Mouse (Mus musculus) kidney, adult 9 months (tissue): Measurements from ENCODE around the gene Hist1h4n.
"Not testable (repeated sequence)": the region's sequence is repeated elsewhere in the genome, so short reads cannot be mapped to it uniquely, and the experiment has no call there.

Experiments
- DNase-seq: peaks from one replicate; pipeline ENCODE4 v3.0.0; 2022

Hist1h4n gene

GRCm38 (mm10) chr13:21831418-21832394 is at the start of gene Hist1h4n:
Gene Hist1h4n, minus strand, starts transcription at chr13:21832196.
- not testable (repeated sequence) for DNase-seq

DNA sequence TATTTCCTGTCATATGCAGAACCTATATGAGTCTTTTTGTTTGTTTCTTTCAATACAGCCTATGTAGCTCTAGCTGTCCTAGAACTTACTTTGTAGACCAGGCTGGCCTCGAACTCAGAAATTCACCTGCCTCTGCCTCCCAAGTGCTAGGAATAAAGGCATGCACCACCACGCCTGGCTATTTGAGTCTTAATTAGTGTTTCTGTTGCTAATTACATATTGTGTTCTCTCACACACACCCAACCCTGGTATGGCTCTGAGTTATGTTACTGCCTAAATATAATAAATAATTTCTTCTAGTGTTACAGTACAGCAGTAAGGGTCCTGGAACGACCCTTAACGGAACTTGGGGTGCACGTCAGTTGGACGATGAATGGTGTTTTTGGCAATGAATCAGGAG is 48.7 kb upstream of the Hist1h4n start:
- DNase-seq: no peak

DNA sequence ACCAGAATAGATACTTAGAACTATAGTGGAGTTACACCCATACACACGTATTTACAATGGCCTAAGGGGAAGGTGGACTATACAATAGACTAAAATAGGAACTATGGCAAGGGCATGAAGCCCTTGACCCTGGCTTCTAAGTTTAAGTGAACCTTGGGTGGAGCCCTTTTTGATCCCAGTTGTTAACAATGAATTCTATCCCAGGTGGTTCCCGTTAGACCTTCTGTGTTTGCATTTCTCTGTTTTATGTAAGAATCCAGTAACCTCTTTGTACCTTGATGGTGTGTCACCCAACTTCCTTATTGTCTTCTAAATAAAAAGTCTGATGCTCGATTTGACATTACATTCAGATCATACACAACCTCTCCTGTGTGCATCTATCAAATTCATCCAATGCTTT is 33.5 kb upstream of the Hist1h4n start:
- DNase-seq: not testable (repeated sequence)

- DNase-seq: no peak
Measured at GRCm38 (mm10) chr13:21861608-21862007, 29.6 kb upstream of the Hist1h4n start.

DNA sequence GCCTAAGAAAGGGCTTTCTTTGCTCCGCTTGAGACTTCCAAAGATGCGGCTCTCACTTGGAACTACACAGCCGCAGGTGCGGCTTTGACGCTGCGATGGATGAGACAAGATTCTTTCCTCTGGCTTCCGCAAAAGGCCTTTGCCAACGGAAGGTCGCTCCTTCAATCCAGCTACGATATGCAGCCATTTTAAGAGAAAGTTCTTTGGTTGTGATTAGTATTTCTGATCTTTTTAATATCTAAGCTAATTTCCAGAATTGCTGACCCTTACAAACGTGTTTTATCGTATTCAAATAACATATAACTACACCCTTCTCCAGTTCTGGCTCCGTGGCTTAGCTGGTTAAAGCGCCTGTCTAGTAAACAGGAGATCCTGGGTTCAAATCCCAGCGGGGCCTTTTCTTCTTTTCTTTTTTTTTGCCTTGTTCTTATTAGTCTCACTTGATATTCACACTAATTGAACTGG is 23.7 kb upstream of the Hist1h4n start:
- DNase-seq: peak; percentile 40

DNA sequence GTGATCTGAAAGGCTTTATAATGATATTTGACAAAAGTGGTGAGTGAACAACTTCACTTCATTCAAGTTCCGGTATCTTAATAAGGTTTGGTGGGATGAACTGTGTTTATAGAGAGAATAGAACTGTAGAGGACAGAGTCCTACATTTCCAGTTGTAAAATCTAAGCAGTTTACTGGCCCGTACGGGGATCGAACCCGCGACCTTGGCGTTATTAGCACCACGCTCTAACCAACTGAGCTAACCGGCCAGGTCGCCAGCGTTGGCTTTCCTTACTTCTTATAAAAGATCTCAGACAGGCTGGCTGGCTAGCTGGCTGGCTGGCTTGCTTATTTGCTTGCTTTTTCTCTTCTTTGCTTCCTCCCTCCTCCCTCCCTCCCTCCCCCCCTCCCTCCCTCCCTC is 23.1 kb upstream of the Hist1h4n start:
- peak; percentile 51 for DNase-seq

GRCm38 (mm10) chr13:21852215-21852945 is 20.4 kb upstream of the Hist1h4n start:
- peak; percentile 27 for DNase-seq

DNA sequence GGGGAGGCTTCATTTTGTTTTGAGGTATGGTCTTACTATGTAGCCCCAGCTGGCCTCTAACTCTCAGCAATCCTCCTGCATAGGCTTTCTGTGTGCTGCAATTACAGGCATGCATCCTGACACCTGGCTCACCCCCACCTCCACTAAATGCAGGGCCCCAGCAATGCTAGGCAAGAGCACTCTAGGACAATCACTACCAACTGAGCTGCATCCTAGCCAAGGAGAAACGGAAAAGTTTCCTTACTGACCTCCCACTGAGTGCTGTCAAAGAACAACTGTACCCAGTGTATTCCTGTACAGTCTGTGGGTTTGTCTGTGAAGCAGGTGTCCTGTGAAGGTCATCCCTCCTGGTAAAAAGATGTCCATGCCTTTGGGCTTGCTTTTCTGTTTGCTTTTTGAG is 18.7 kb upstream of the Hist1h4n start:
- DNase-seq: not testable (repeated sequence)

- no peak for DNase-seq
Measured at GRCm38 (mm10) chr13:21847883-21848282, 15.9 kb upstream of the Hist1h4n start.

- DNase-seq: not testable (repeated sequence)
Measured at GRCm38 (mm10) chr13:21846356-21846755, 14.4 kb upstream of the Hist1h4n start.

DNA sequence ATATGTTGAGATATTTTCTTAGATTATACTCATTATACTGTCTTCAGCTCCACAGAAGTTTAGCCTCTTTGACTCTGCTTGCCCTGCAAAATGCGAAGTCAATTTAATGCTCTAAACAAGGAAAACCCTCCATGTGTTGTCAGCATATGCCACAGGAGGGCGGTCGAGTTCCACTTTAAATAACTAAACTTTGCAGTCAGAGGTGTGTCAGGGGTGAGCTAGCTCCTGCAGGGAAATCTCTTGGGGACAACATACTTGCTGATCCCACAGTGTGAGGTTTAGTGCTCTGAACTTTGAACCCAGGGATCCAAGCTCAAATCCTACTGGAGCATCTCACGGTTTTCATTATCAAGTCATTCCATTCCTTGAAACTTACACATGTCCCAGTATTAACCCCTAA is 8.5 kb upstream of the Hist1h4n start:
- not testable (repeated sequence) for DNase-seq

- DNase-seq: not testable (repeated sequence)
Measured at GRCm38 (mm10) chr13:21833461-21833860, 1.5 kb upstream of the Hist1h4n start, which contains the start of the genes Hist1h2ap and Hist1h2br. Gene Hist1h2ap, minus strand, starts transcription at chr13:21833507. Gene Hist1h2br, plus strand, starts transcription at chr13:21833743.

DNA sequence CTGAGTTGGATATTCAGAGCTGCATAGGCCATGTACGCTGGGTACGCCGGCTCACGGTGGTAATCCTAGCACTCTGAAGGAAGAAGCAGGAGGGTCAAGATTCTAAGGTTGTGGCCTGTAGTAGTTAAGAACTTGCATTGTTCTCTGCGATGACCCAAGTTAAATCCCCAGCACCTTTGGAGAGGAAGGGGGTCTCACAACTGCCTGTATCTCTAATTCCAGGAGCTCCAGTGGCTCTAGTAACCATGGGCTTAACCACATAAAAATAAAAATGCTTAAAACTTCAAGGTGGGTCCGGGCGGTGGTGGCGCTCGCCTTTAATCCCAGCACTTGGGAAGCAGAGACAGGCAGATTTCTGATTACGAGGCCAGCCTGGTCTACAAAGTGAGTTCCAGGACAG is 1.7 kb downstream of the Hist1h4n start:
- DNase-seq: no peak

- no peak for DNase-seq
Measured at GRCm38 (mm10) chr13:21828511-21828910, 3.5 kb downstream of the Hist1h4n start.

GRCm38 (mm10) chr13:21820082-21820890 is 11.7 kb downstream of the Hist1h4n start:
- DNase-seq: not testable (repeated sequence)

DNA sequence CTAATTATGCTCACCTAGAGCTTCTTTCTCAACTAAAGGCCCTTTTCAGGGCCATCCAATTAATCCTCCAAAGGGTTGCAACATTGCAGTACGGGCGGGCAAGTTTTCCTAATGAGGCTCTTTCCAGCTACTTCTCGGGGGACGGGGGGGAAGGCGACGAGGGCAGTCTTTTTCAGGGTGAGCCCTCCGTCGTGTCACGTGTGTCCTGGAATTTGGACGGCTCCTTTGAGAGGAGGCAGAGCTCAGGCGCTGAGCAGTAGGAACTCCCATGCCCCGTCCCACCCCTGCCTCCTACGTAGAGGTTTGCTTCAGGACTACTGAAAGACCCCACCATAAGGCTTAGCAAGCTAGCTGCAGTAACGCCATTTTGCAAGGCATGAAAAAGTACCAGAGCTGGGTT is 19.9 kb downstream of the Hist1h4n start:
- not testable (repeated sequence) for DNase-seq

DNA sequence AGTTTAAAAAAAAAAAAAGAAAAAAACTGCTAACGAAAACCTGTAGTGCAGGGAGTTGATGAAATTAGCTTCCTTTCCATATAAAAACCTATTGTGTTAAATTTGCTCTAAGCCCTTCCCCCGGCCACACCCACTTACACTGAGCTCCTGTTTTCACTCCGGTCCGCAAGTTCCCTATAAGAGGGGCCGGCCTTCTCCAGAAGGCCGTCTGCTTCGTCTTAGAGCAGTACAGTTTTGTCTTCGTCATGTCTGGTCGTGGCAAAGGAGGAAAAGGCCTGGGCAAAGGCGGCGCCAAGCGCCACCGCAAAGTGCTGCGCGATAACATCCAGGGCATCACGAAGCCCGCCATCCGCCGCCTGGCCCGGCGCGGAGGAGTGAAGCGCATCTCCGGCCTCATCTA is 20.5 kb downstream of the Hist1h4n start, which contains the start of gene Hist1h4m:
Gene Hist1h4m, plus strand, starts transcription at position 208 of the 400 bp plus-strand sequence.
- peak; percentile 26 for DNase-seq

GRCm38 (mm10) chr13:21811074-21811473 is 20.9 kb downstream of the Hist1h4n start:
- DNase-seq: not testable (repeated sequence)

GRCm38 (mm10) chr13:21810073-21810472 is 21.9 kb downstream of the Hist1h4n start, which contains the start of the genes Hist1h2bq and Hist1h2ao:
Gene Hist1h2bq, minus strand, starts transcription at chr13:21810197.
Gene Hist1h2ao, plus strand, starts transcription at chr13:21810465.
- not testable (repeated sequence) for DNase-seq

- not testable (repeated sequence) for DNase-seq
Measured at GRCm38 (mm10) chr13:21803058-21803457, 28.9 kb downstream of the Hist1h4n start.

DNA sequence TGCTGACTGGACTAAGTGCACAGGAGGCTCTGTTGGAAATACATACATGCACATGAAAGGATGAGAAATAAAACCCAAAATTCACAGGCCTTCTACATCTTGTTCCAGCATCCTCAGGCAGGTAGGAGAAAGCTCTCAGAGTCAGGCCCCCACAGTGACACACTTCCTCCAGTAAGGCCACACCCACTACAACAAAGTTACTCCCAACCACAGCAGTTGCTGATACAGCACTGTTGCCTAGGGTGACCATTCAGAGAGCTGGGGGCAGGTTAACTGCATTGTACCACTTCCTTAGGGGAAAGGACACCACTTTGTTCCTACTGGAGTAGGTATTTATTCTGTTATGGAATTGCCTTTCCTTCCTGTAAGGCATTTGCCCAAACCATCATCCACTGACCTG is 34.8 kb downstream of the Hist1h4n start:
- not testable (repeated sequence) for DNase-seq

- no peak for DNase-seq
Measured at GRCm38 (mm10) chr13:21795584-21795983, 36.4 kb downstream of the Hist1h4n start.
